ENCODE assay signal across 8 mouse cellular contexts in genomic region chr14:55560202-55561073, GRCm38 (mm10). TPM values are rescaled to one million over a fixed set of nuclear protein-coding genes. Genes with fewer than 3 reads are reported as not detected.
DNase-seq lines count a peak whose midpoint lies in the region; ATAC-seq and TF ChIP-seq lines count a peak whose summit lies in the region.

TSS of gene A730061H03Rik (minus strand) at chr14:55560406.

- peaks cover 6% of the 10 kb centered on the region; the same call in 1 of the 2 replicates for H3K79me2 ChIP-seq in CH12.LX (replicated peaks; ENCODE audit: control insufficient read depth, extremely low read depth, insufficient read depth, poor library complexity, severe bottlenecking)

- TF ChIP-seq POLR2A in CH12.LX (IDR thresholded peaks at IDR 0.05; ENCODE audit: low read depth, low read length), result peak; percentile 39

- in situ Hi-C loops in CH12.LX (cut with MboI; ENCODE audit: low pct_ligation_motif_present, low pct_unique_long_range_greater_than_20kb, low sequenced_read_pairs), result no loop called here

- H3K9me3 ChIP-seq in CH12.LX (replicated peaks; ENCODE audit: low read length), result no peaks in the 10 kb centered on the region
- no peaks in the 10 kb centered on the region for H3K9me3 ChIP-seq in forebrain, embryonic 11.5 days (ENCODE audit: control insufficient read depth, low read length)
- H3K9me3 ChIP-seq in heart, embryonic 16.5 days (replicated peaks; ENCODE audit: control insufficient read depth, low read length), result no peaks in the 10 kb centered on the region
- no peaks in the 10 kb centered on the region for H3K9me3 ChIP-seq in liver, embryonic 15.5 days (replicated peaks)
- no peaks in the 10 kb centered on the region for H3K9me3 ChIP-seq in neural tube, embryonic 12.5 days

- dilution Hi-C loops in CH12.LX (cut with MboI; ENCODE audit: extremely low pct_ligation_motif_present, extremely low pct_unique_long_range_greater_than_20kb, low sequenced_read_pairs), result no loop called here

- peaks cover 17 to 36% of the 10 kb centered on the region in 2 experiments for H3K36me3 ChIP-seq in CH12.LX (replicated peaks in 1 of 2; ENCODE audit: control insufficient read depth in 1 of 2, insufficient read depth in 1 of 2, low read length in 1 of 2)
- H3K36me3 ChIP-seq in forebrain, embryonic 11.5 days (ENCODE audit: control insufficient read depth, insufficient read depth, low read length), result no peaks in the 10 kb centered on the region; the same call in 1 of the 2 replicates
- peaks cover 22% of the 10 kb centered on the region for H3K36me3 ChIP-seq in heart, embryonic 16.5 days (ENCODE audit: control insufficient read depth, insufficient read depth)
- peaks cover 44% of the 10 kb centered on the region for H3K36me3 ChIP-seq in liver, embryonic 15.5 days (replicated peaks)
- H3K36me3 ChIP-seq in neural tube, embryonic 12.5 days, result peaks cover 23% of the 10 kb centered on the region

- H3K27me3 ChIP-seq in CH12.LX (replicated peaks), result no peaks in the 10 kb centered on the region
- no peaks in the 10 kb centered on the region for H3K27me3 ChIP-seq in forebrain, embryonic 11.5 days (ENCODE audit: control insufficient read depth, insufficient read depth, low read length)
- no peaks in the 10 kb centered on the region for H3K27me3 ChIP-seq in heart, embryonic 16.5 days (ENCODE audit: control insufficient read depth, insufficient read depth, low read length)
- no peaks in the 10 kb centered on the region for H3K27me3 ChIP-seq in liver, embryonic 15.5 days
- H3K27me3 ChIP-seq in neural tube, embryonic 12.5 days (replicated peaks), result no peaks in the 10 kb centered on the region

- DNase-seq in CH12.LX (ENCODE audit: extremely low read depth), result peak; percentile 99
- peak; percentile 98 for DNase-seq in c-Kit-positive CD71-positive TER-119-negative erythroid progenitor cells, embryonic 14.5 days (ENCODE audit: low read depth)
- DNase-seq in forebrain, embryonic 11.5 days (ENCODE audit: low spot score), result peak; percentile 98
- peak; percentile 99 to 100 for DNase-seq in kidney, postnatal 36 days
- DNase-seq in telencephalon, adult 2 months (ENCODE audit: low read depth, low spot score), result peak; percentile 100

- TF ChIP-seq CTCF in CH12.LX (conservative IDR thresholded peaks at IDR 0.05 in 1 of 2, IDR thresholded peaks at IDR 0.05 in 1 of 2; ENCODE audit: low read depth in 2 of 2, low read length in 2 of 2), result no peak

- TF ChIP-seq EP300 in CH12.LX (IDR thresholded peaks at IDR 0.05; ENCODE audit: low read length), result no peak

- TF ChIP-seq RAD21 in CH12.LX (IDR thresholded peaks at IDR 0.05; ENCODE audit: low read depth, low read length), result no peak

- peak within 1 kb of the TSS; percentile 95 for H3K27ac ChIP-seq in CH12.LX (ENCODE audit: insufficient read depth, low read depth)
- peak within 1 kb of the TSS; percentile 94 for H3K27ac ChIP-seq in forebrain, embryonic 11.5 days (ENCODE audit: low read depth, low read length)
- peak within 1 kb of the TSS; percentile 100 for H3K27ac ChIP-seq in heart, embryonic 16.5 days (ENCODE audit: low read length)
- peak within 1 kb of the TSS; percentile 100 for H3K27ac ChIP-seq in liver, embryonic 15.5 days (replicated peaks)
- H3K27ac ChIP-seq in neural tube, embryonic 12.5 days, result peak within 1 kb of the TSS; percentile 90

- peak within 1 kb of the TSS; percentile 87 for H3K9ac ChIP-seq in CH12.LX (ENCODE audit: insufficient read depth, low read depth)
- peak within 1 kb of the TSS; percentile 76 for H3K9ac ChIP-seq in forebrain, embryonic 11.5 days (ENCODE audit: low read length)
- peak within 1 kb of the TSS; percentile 86 for H3K9ac ChIP-seq in heart, embryonic 16.5 days (ENCODE audit: low read length)
- peak within 1 kb of the TSS; percentile 95 for H3K9ac ChIP-seq in liver, embryonic 15.5 days
- peak within 1 kb of the TSS; percentile 61 for H3K9ac ChIP-seq in neural tube, embryonic 12.5 days

- under 1% methylated on average over 51 of the region's 51 CpGs for WGBS in forebrain, embryonic 11.5 days
- under 1% methylated on average over 51 of the region's 51 CpGs for WGBS in heart, embryonic 16.5 days
- WGBS in liver, embryonic 15.5 days (ENCODE audit: insufficient replicate concordance), result under 1% methylated on average over 51 of the region's 51 CpGs
- under 1% methylated on average over 51 of the region's 51 CpGs for WGBS in neural tube, embryonic 12.5 days

- peak within 1 kb of the TSS; percentile 69 to 80 (median 80) for H3K4me3 ChIP-seq in CH12.LX (replicated peaks in 1 of 3; ENCODE audit: low read depth in 2 of 3, low read length in 2 of 3, poor library complexity in 1 of 3)
- peak within 1 kb of the TSS; percentile 62 for H3K4me3 ChIP-seq in forebrain, embryonic 11.5 days (ENCODE audit: low read depth, low read length)
- peak within 1 kb of the TSS; percentile 86 for H3K4me3 ChIP-seq in heart, embryonic 16.5 days (ENCODE audit: low read length)
- peak within 1 kb of the TSS; percentile 84 for H3K4me3 ChIP-seq in liver, embryonic 15.5 days (replicated peaks)
- H3K4me3 ChIP-seq in neural tube, embryonic 12.5 days, result peak within 1 kb of the TSS; percentile 62

- peak; percentile 98 for ATAC-seq in forebrain, embryonic 11.5 days (replicated peaks; ENCODE audit: low FRiP score)
- ATAC-seq in heart, embryonic 16.5 days (replicated peaks; ENCODE audit: extremely low read depth, insufficient read depth, low FRiP score), result peak; percentile 94
- peak; percentile 88 for ATAC-seq in liver, embryonic 15.5 days (ENCODE audit: insufficient read depth)
- ATAC-seq in neural tube, embryonic 12.5 days (ENCODE audit: low FRiP score, low read depth), result peak; percentile 98

- H3K4me1 ChIP-seq in CH12.LX (ENCODE audit: control insufficient read depth in 1 of 2, insufficient read depth in 2 of 2), result peaks cover 9 to 32% of the 10 kb centered on the region in 2 experiments
- no peaks in the 10 kb centered on the region for H3K4me1 ChIP-seq in forebrain, embryonic 11.5 days (replicated peaks; ENCODE audit: control insufficient read depth, insufficient read depth, low read length)
- peaks cover 12% of the 10 kb centered on the region for H3K4me1 ChIP-seq in heart, embryonic 16.5 days (ENCODE audit: control insufficient read depth, insufficient read depth, low read length)
- H3K4me1 ChIP-seq in liver, embryonic 15.5 days (replicated peaks), result peaks cover 58% of the 10 kb centered on the region
- H3K4me1 ChIP-seq in neural tube, embryonic 12.5 days, result peaks cover 14% of the 10 kb centered on the region

- H3K4me2 ChIP-seq in CH12.LX (ENCODE audit: insufficient read depth, low read depth, poor library complexity, severe bottlenecking), result peak within 1 kb of the TSS; percentile 73
- H3K4me2 ChIP-seq in forebrain, embryonic 11.5 days (ENCODE audit: low read depth, low read length, severe bottlenecking), result peak within 1 kb of the TSS; percentile 43
- H3K4me2 ChIP-seq in heart, embryonic 16.5 days (ENCODE audit: low read depth, low read length), result peak within 1 kb of the TSS; percentile 85
- H3K4me2 ChIP-seq in liver, embryonic 15.5 days, result peak within 1 kb of the TSS; percentile 71
- peak within 1 kb of the TSS; percentile 79 for H3K4me2 ChIP-seq in neural tube, embryonic 12.5 days (replicated peaks)

TF ChIP-seq in CH12.LX, 34 proteins besides CTCF, POLR2A, EP300 and RAD21 (continues in another document):
- no peak for TF ChIP-seq PAX5 (IDR thresholded peaks at IDR 0.05; ENCODE audit: low read length)
- peak; percentile 33 for TF ChIP-seq TCF12 (IDR thresholded peaks at IDR 0.05; ENCODE audit: low read depth, low read length)
- TF ChIP-seq ETS1 (conservative IDR thresholded peaks at IDR 0.05; ENCODE audit: low read depth, low read length), result peak; percentile 51; the same call in 1 of the 2 replicates
- peak; percentile 89 for TF ChIP-seq SIN3A (IDR thresholded peaks at IDR 0.05; ENCODE audit: low read length)
- TF ChIP-seq USF1 (IDR thresholded peaks at IDR 0.05; ENCODE audit: low read depth, low read length), result peak; percentile 85
- peak; percentile 91 for TF ChIP-seq MXI1 (IDR thresholded peaks at IDR 0.05; ENCODE audit: low read depth, low read length)
- peak; percentile 73 for TF ChIP-seq BHLHE40 (IDR thresholded peaks at IDR 0.05; ENCODE audit: low read depth, low read length)
- no peak for TF ChIP-seq GABPA (IDR thresholded peaks at IDR 0.05; ENCODE audit: insufficient replicate concordance, low read depth, low read length)
- peak; percentile 64; the same call in 1 of the 2 replicates for TF ChIP-seq MYC (IDR thresholded peaks at IDR 0.05; ENCODE audit: low read depth, low read length)
- no peak for TF ChIP-seq ZC3H11A (IDR thresholded peaks at IDR 0.05; ENCODE audit: low read depth, low read length)
- TF ChIP-seq MAFK (IDR thresholded peaks at IDR 0.05; ENCODE audit: insufficient replicate concordance, low read length), result no peak
- no peak for TF ChIP-seq UBTF (IDR thresholded peaks at IDR 0.05; ENCODE audit: low read depth, low read length)
- peak; percentile 97 for TF ChIP-seq MAX (IDR thresholded peaks at IDR 0.05; ENCODE audit: low read length)
- no peak; the same call in 1 of the 2 replicates for TF ChIP-seq POLR2AphosphoS2 (IDR thresholded peaks at IDR 0.05; ENCODE audit: low read depth, low read length)
- peak; percentile 71 for TF ChIP-seq TBP (conservative IDR thresholded peaks at IDR 0.05; ENCODE audit: low read depth, low read length)
- 0 out of 2 replicates have a peak, but pooled peaks have one; percentile 19 for TF ChIP-seq NELFE (IDR thresholded peaks at IDR 0.05; ENCODE audit: low read depth, low read length)
- peak; percentile 41; the same call in 1 of the 2 replicates for TF ChIP-seq ZMIZ1 (IDR thresholded peaks at IDR 0.05; ENCODE audit: low read depth, low read length)
- TF ChIP-seq USF2 (conservative IDR thresholded peaks at IDR 0.05; ENCODE audit: low read depth, low read length), result peak; percentile 70
- TF ChIP-seq CHD2 (IDR thresholded peaks at IDR 0.05; ENCODE audit: low read length), result peak; percentile 95
- no peak for TF ChIP-seq SMC3 (IDR thresholded peaks at IDR 0.05; ENCODE audit: low read depth, low read length)
- TF ChIP-seq MEF2A (IDR thresholded peaks at IDR 0.05; ENCODE audit: borderline replicate concordance, low read depth, low read length), result peak; percentile 51; the same call in 1 of the 2 replicates
- TF ChIP-seq MAZ (IDR thresholded peaks at IDR 0.05; ENCODE audit: low read depth, low read length), result peak; percentile 91
- TF ChIP-seq NRF1 (IDR thresholded peaks at IDR 0.05; ENCODE audit: low read depth, low read length), result peak; percentile 48; the same call in 1 of the 2 replicates

RNA-seq across cellular contexts. Expression of gene A730061H03Rik, which starts in this region (rescaled TPM):
- total RNA-seq in CH12.LX (2012; rRNA removed), result 0.34 and 0.63 TPM in 2 replicates
- not detected in 2 replicates for total RNA-seq in CH12.LX (2014; rRNA removed)
- polyA plus RNA-seq in CH12.LX (2012; ENCODE audit: insufficient read length, low read depth), result 0.93 and 1.4 TPM in 2 replicates
- 0.71 TPM in 1 of 2 replicates, not detected in the other for polyA plus RNA-seq in forebrain, embryonic 11.5 days (2014; fragmentation: Nextera tagmentation; extraction: Ambion mirVana)
- polyA plus RNA-seq in heart, embryonic 16.5 days (2015; fragmentation: Nextera tagmentation; extraction: Ambion mirVana), result 1.2 and 1.5 TPM in 2 replicates
- polyA plus RNA-seq in liver, embryonic 15.5 days (2015; fragmentation: Nextera tagmentation; extraction: Ambion mirVana), result 1.6 and 2.1 TPM in 2 replicates
- not detected in 2 replicates for polyA plus RNA-seq in neural tube, embryonic 12.5 days (2016; fragmentation: Nextera tagmentation; extraction: Ambion mirVana)

Comparison
In these comparisons a context has a peak if more than half of its experiments do, and no peak if none do; other contexts are left out.
1. Peak in every context shown above with its lines: DNase-seq, ATAC-seq, H3K4me3 ChIP-seq and H3K27ac ChIP-seq.
2. Peak in DNase-seq, ATAC-seq, H3K4me3 ChIP-seq, H3K27ac ChIP-seq, H3K9ac ChIP-seq and H3K4me2 ChIP-seq in forebrain, embryonic 11.5 days; RNA of the gene not detected or under 1 TPM.
3. Peak in ATAC-seq, H3K4me3 ChIP-seq, H3K27ac ChIP-seq, H3K9ac ChIP-seq and H3K4me2 ChIP-seq in neural tube, embryonic 12.5 days; RNA of the gene not detected or under 1 TPM.